Mouse (Mus musculus): Measurements from ENCODE around the gene Lekr1. TPM values are rescaled to one million over a fixed set of nuclear protein-coding genes. Genes with fewer than 3 reads are reported as not detected.

Gene Lekr1
- polyA plus RNA-seq (2014; fragmentation: Nextera tagmentation; extraction: Ambion mirVana): 7.0 and 8.0 TPM in 2 replicates

GRCm38 (mm10) chr3:65665977-65666766, at the start of gene Lekr1:
Gene Lekr1 (plus strand): TSS chr3:65666228.
- H3K9ac ChIP-seq (replicated peaks; ENCODE audit: low read length): peak within 1 kb of the TSS; percentile 68
- DNase-seq (peak; percentile 96), ATAC-seq (ENCODE audit: low FRiP score, low TSS enrichment) (peak; percentile 91)
- no peaks in the 10 kb centered on the region for H3K4me1 ChIP-seq (ENCODE audit: control insufficient read depth, insufficient read depth, low read length)
- H3K36me3 ChIP-seq (ENCODE audit: control insufficient read depth, insufficient read depth, low read length): no peaks in the 10 kb centered on the region
- peak within 1 kb of the TSS; percentile 79 for H3K27ac ChIP-seq (replicated peaks; ENCODE audit: low read depth, low read length)
- H3K4me3 ChIP-seq (replicated peaks; ENCODE audit: low read depth, low read length): peak within 1 kb of the TSS; percentile 71
- no peaks in the 10 kb centered on the region for H3K9me3 ChIP-seq (ENCODE audit: control insufficient read depth, low read length)
- H3K4me2 ChIP-seq (ENCODE audit: low read length): peak within 1 kb of the TSS; percentile 84
- H3K27me3 ChIP-seq (ENCODE audit: control insufficient read depth, insufficient read depth, low read length): 0 out of 2 replicates have a peak, but pooled peaks cover 5% of the 10 kb centered on the region
- 2% methylated on average over 73 of the region's 73 CpGs for WGBS

- Histone ChIP-seq H3K4me3 (replicated peaks; ENCODE audit: low read depth, low read length) (no peak overlapping the region), H3K4me1 (ENCODE audit: control insufficient read depth, insufficient read depth, low read length) (no peaks in the 10 kb centered on the region), H3K4me2 (ENCODE audit: low read length) (no peak overlapping the region), H3K36me3 (ENCODE audit: control insufficient read depth, insufficient read depth, low read length) (no peaks in the 10 kb centered on the region), H3K9ac (replicated peaks; ENCODE audit: low read length) (no peak overlapping the region), H3K9me3 (ENCODE audit: control insufficient read depth, low read length) (no peaks in the 10 kb centered on the region), H3K27me3 (ENCODE audit: control insufficient read depth, insufficient read depth, low read length) (no peaks in the 10 kb centered on the region), H3K27ac (replicated peaks; ENCODE audit: low read depth, low read length) (no peak overlapping the region)
- DNase-seq: no peak
- ATAC-seq (ENCODE audit: low FRiP score, low TSS enrichment): no peak
- WGBS: 84% methylated on average over 5 of the region's 5 CpGs
Measured at GRCm38 (mm10) chr3:65617507-65617906, 48.5 kb upstream of the Lekr1 start.

- Histone ChIP-seq H3K4me1 (ENCODE audit: control insufficient read depth, insufficient read depth, low read length) (no peaks in the 10 kb centered on the region), H3K27me3 (ENCODE audit: control insufficient read depth, insufficient read depth, low read length) (peaks cover 2% of the 10 kb centered on the region; the same call in 1 of the 2 replicates), H3K4me2 (ENCODE audit: low read length) (no peak overlapping the region), H3K9me3 (ENCODE audit: control insufficient read depth, low read length) (no peaks in the 10 kb centered on the region), H3K27ac (replicated peaks; ENCODE audit: low read depth, low read length) (no peak overlapping the region), H3K4me3 (replicated peaks; ENCODE audit: low read depth, low read length) (no peak overlapping the region), H3K9ac (replicated peaks; ENCODE audit: low read length) (no peak overlapping the region), H3K36me3 (ENCODE audit: control insufficient read depth, insufficient read depth, low read length) (no peaks in the 10 kb centered on the region)
- no peak for ATAC-seq (ENCODE audit: low FRiP score, low TSS enrichment)
- 95% methylated on average over 4 of the region's 4 CpGs for WGBS
- no peak for DNase-seq
Measured at GRCm38 (mm10) chr3:65619340-65619739, 46.7 kb upstream of the Lekr1 start.

- Histone ChIP-seq H3K27me3 (ENCODE audit: control insufficient read depth, insufficient read depth, low read length) (peaks cover 3% of the 10 kb centered on the region; the same call in 1 of the 2 replicates), H3K9me3 (ENCODE audit: control insufficient read depth, low read length) (no peaks in the 10 kb centered on the region), H3K9ac (replicated peaks; ENCODE audit: low read length) (no peak overlapping the region), H3K4me1 (ENCODE audit: control insufficient read depth, insufficient read depth, low read length) (peaks cover 11% of the 10 kb centered on the region; the same call in 1 of the 2 replicates), H3K27ac (replicated peaks; ENCODE audit: low read depth, low read length) (no peak overlapping the region), H3K4me2 (ENCODE audit: low read length) (no peak overlapping the region), H3K36me3 (ENCODE audit: control insufficient read depth, insufficient read depth, low read length) (no peaks in the 10 kb centered on the region), H3K4me3 (replicated peaks; ENCODE audit: low read depth, low read length) (no peak overlapping the region)
- ATAC-seq (ENCODE audit: low FRiP score, low TSS enrichment) (no peak), DNase-seq (no peak)
- WGBS: 95% methylated on average over 6 of the region's 6 CpGs
Measured at GRCm38 (mm10) chr3:65623057-65623456, 43.0 kb upstream of the Lekr1 start.

GRCm38 (mm10) chr3:65625496-65626289, 40.3 kb upstream of the Lekr1 start:
- WGBS: 76% methylated on average over 8 of the region's 8 CpGs
- Histone ChIP-seq H3K27ac (replicated peaks; ENCODE audit: low read depth, low read length) (no peak overlapping the region), H3K9me3 (ENCODE audit: control insufficient read depth, low read length) (no peaks in the 10 kb centered on the region), H3K4me2 (ENCODE audit: low read length) (no peak overlapping the region), H3K36me3 (ENCODE audit: control insufficient read depth, insufficient read depth, low read length) (no peaks in the 10 kb centered on the region), H3K9ac (replicated peaks; ENCODE audit: low read length) (no peak overlapping the region), H3K4me1 (ENCODE audit: control insufficient read depth, insufficient read depth, low read length) (peaks cover 11% of the 10 kb centered on the region; the same call in 1 of the 2 replicates), H3K4me3 (replicated peaks; ENCODE audit: low read depth, low read length) (no peak overlapping the region), H3K27me3 (ENCODE audit: control insufficient read depth, insufficient read depth, low read length) (peaks cover 9% of the 10 kb centered on the region; the same call in 1 of the 2 replicates)
- no peak for ATAC-seq (ENCODE audit: low FRiP score, low TSS enrichment)
- DNase-seq: no peak

- ATAC-seq (ENCODE audit: low FRiP score, low TSS enrichment) (no peak), DNase-seq (no peak)
- 87% methylated on average over 7 of the region's 7 CpGs for WGBS
- Histone ChIP-seq H3K27me3 (ENCODE audit: control insufficient read depth, insufficient read depth, low read length) (peaks cover 9% of the 10 kb centered on the region; the same call in 1 of the 2 replicates), H3K9ac (replicated peaks; ENCODE audit: low read length) (no peak overlapping the region), H3K4me3 (replicated peaks; ENCODE audit: low read depth, low read length) (no peak overlapping the region), H3K36me3 (ENCODE audit: control insufficient read depth, insufficient read depth, low read length) (no peaks in the 10 kb centered on the region), H3K27ac (replicated peaks; ENCODE audit: low read depth, low read length) (no peak overlapping the region), H3K4me2 (ENCODE audit: low read length) (no peak overlapping the region), H3K9me3 (ENCODE audit: control insufficient read depth, low read length) (no peaks in the 10 kb centered on the region), H3K4me1 (ENCODE audit: control insufficient read depth, insufficient read depth, low read length) (peaks cover 11% of the 10 kb centered on the region; the same call in 1 of the 2 replicates)
Measured at GRCm38 (mm10) chr3:65626290-65626914, 39.6 kb upstream of the Lekr1 start.

GRCm38 (mm10) chr3:65627021-65627706, 38.9 kb upstream of the Lekr1 start:
- Histone ChIP-seq H3K9ac (replicated peaks; ENCODE audit: low read length) (no peak overlapping the region), H3K4me3 (replicated peaks; ENCODE audit: low read depth, low read length) (no peak overlapping the region), H3K4me2 (ENCODE audit: low read length) (no peak overlapping the region), H3K27ac (replicated peaks; ENCODE audit: low read depth, low read length) (no peak overlapping the region), H3K4me1 (ENCODE audit: control insufficient read depth, insufficient read depth, low read length) (peaks cover 11% of the 10 kb centered on the region; the same call in 1 of the 2 replicates), H3K36me3 (ENCODE audit: control insufficient read depth, insufficient read depth, low read length) (no peaks in the 10 kb centered on the region), H3K27me3 (ENCODE audit: control insufficient read depth, insufficient read depth, low read length) (peaks cover 9% of the 10 kb centered on the region; the same call in 1 of the 2 replicates), H3K9me3 (ENCODE audit: control insufficient read depth, low read length) (no peaks in the 10 kb centered on the region)
- ATAC-seq (ENCODE audit: low FRiP score, low TSS enrichment) (peak; percentile 63; the same call in 1 of the 2 replicates), DNase-seq (peak; percentile 51)
- 25% methylated on average over 6 of the region's 6 CpGs for WGBS

GRCm38 (mm10) chr3:65627707-65628028, 38.4 kb upstream of the Lekr1 start:
- no peak overlapping the region for H3K4me3 ChIP-seq (replicated peaks; ENCODE audit: low read depth, low read length)

More at GRCm38 (mm10) chr3:65627707-65628028, 38.4 kb upstream of the Lekr1 start:
- ATAC-seq (ENCODE audit: low FRiP score, low TSS enrichment) (no peak), DNase-seq (no peak)
- Histone ChIP-seq H3K27me3 (ENCODE audit: control insufficient read depth, insufficient read depth, low read length) (peaks cover 9% of the 10 kb centered on the region; the same call in 1 of the 2 replicates), H3K36me3 (ENCODE audit: control insufficient read depth, insufficient read depth, low read length) (no peaks in the 10 kb centered on the region), H3K9ac (replicated peaks; ENCODE audit: low read length) (no peak overlapping the region), H3K4me2 (ENCODE audit: low read length) (no peak overlapping the region), H3K4me1 (ENCODE audit: control insufficient read depth, insufficient read depth, low read length) (peaks cover 11% of the 10 kb centered on the region; the same call in 1 of the 2 replicates), H3K9me3 (ENCODE audit: control insufficient read depth, low read length) (no peaks in the 10 kb centered on the region), H3K27ac (replicated peaks; ENCODE audit: low read depth, low read length) (no peak overlapping the region)
- WGBS: 71% methylated on average over 2 of the region's 2 CpGs

Measured in midbrain, embryonic 14.5 days (tissue).